Mouse (Mus musculus) intestine, postnatal 0 days (tissue): ENCODE data around the gene Olfr1265. TPM values are rescaled to one million over a fixed set of nuclear protein-coding genes. Genes with fewer than 3 reads are reported as not detected.

Source experiments
- ATAC-seq: fragments of 200-750 bp; cut with Nextera tagmentation; 2 replicates; pipeline ENCODE4 v1.8.0; 2017; ENCODE audit warnings: mild to moderate bottlenecking, moderate TSS enrichment, moderate library complexity
- H3K27ac ChIP-seq: fragments of 300-500 bp; sonication (generic); 2 replicates; pipeline ENCODE4 v1.5.1; 2014; ENCODE audit warnings: mild to moderate bottlenecking, low read depth, low read length, moderate library complexity
- H3K27me3 ChIP-seq: fragments of 300-500 bp; sonication (generic); replicated peaks from 2 replicates; pipeline ENCODE4 v1.6.1; 2014; ENCODE audit warnings: low read length, mixed read lengths; ENCODE audit not compliant: control insufficient read depth, insufficient read depth
- H3K36me3 ChIP-seq: fragments of 300-500 bp; sonication (generic); 2 replicates; pipeline ENCODE4 v1.6.1; 2014; ENCODE audit warnings: mild to moderate bottlenecking, moderate library complexity; ENCODE audit not compliant: control insufficient read depth, insufficient read depth
- H3K4me1 ChIP-seq: fragments of 300-500 bp; sonication (generic); replicated peaks from 2 replicates; pipeline ENCODE4 v1.6.1; 2014; ENCODE audit warnings: antibody characterized with exemption, low read length, mixed read lengths; ENCODE audit not compliant: control insufficient read depth, insufficient read depth
- H3K4me2 ChIP-seq: fragments of 300-500 bp; sonication (generic); replicated peaks from 2 replicates; pipeline ENCODE4 v1.6.1; 2014; ENCODE audit warnings: low read depth, mild to moderate bottlenecking, moderate library complexity
- H3K4me3 ChIP-seq: fragments of 300-500 bp; sonication (generic); 2 replicates; pipeline ENCODE4 v1.5.1; 2014; ENCODE audit warnings: low read depth, low read length
- H3K9ac ChIP-seq: fragments of 300-500 bp; sonication (generic); 2 replicates; pipeline ENCODE4 v1.6.1; 2014; ENCODE audit warnings: mild to moderate bottlenecking, low read depth, low read length
- H3K9me3 ChIP-seq: fragments of 300-500 bp; sonication (generic); 2 replicates; pipeline ENCODE4 v1.6.1; 2016; ENCODE audit warnings: mixed run types; ENCODE audit not compliant: control insufficient read depth
- CTCF ChIP-seq: sonication (generic); IDR thresholded peaks from 2 replicates; pipeline ENCODE4 v1.5.1; 2016; ENCODE audit warnings: low read depth, mild to moderate bottlenecking, control low read depth, antibody characterized with exemption, moderate library complexity
- WGBS: fragments of 180-500 bp; shearing (Covaris S2); extraction: QIAGEN DNeasy Blood & Tissue Kit; methylation state at CpG from one replicate; pipeline ENCODE4 v1.1.7; 2014; 5-methylcytosine and 5-hydroxymethylcytosine counted together
- polyA plus RNA-seq: library from polyadenylated mRNA; unstranded; fragments of >200 nt; fragmentation: Nextera tagmentation; extraction: Ambion mirVana; gene quantifications from 2 replicates; pipeline ENCODE4 v1.2.1, GENCODE M21; 2015

Gene Olfr1265
- not detected in 2 replicates for polyA plus RNA-seq

- no peaks in the 10 kb centered on the region for H3K36me3 ChIP-seq
- no peak within 1 kb of the TSS for H3K4me2 ChIP-seq
- H3K9ac ChIP-seq = no peak within 1 kb of the TSS
- no peaks in the 10 kb centered on the region for H3K4me1 ChIP-seq
- TF ChIP-seq CTCF = no peak
- ATAC-seq = no peak
- H3K27ac ChIP-seq = no peak within 1 kb of the TSS
- no peaks in the 10 kb centered on the region for H3K27me3 ChIP-seq
- H3K4me3 ChIP-seq = no peak within 1 kb of the TSS
- no peaks in the 10 kb centered on the region for H3K9me3 ChIP-seq
Observed at GRCm38 (mm10) chr2:90035037-90035436, at the start of gene Olfr1265. Olfr1265 (plus strand) TSS chr2:90035337.

- Histone ChIP-seq H3K9me3 (no peaks in the 10 kb centered on the region), H3K9ac (no peak within 1 kb of the TSS), H3K4me1 (no peaks in the 10 kb centered on the region), H3K27me3 (no peaks in the 10 kb centered on the region), H3K4me2 (no peak within 1 kb of the TSS), H3K27ac (no peak within 1 kb of the TSS), H3K4me3 (no peak within 1 kb of the TSS), H3K36me3 (no peaks in the 10 kb centered on the region)
- no peak for TF ChIP-seq CTCF
- ATAC-seq = no peak
Observed at GRCm38 (mm10) chr2:89990921-89991320, 44.2 kb upstream of the Olfr1265 start, which contains the start of gene Olfr1261. Olfr1261 (plus strand) TSS chr2:89991221.

GRCm38 (mm10) chr2:89999845-90000244 is 35.3 kb upstream of the Olfr1265 start, which contains the start of gene Olfr1262:
Olfr1262 (plus strand) TSS chr2:90000145.
- ATAC-seq = no peak
- no peaks in the 10 kb centered on the region for H3K4me1 ChIP-seq

DNA sequence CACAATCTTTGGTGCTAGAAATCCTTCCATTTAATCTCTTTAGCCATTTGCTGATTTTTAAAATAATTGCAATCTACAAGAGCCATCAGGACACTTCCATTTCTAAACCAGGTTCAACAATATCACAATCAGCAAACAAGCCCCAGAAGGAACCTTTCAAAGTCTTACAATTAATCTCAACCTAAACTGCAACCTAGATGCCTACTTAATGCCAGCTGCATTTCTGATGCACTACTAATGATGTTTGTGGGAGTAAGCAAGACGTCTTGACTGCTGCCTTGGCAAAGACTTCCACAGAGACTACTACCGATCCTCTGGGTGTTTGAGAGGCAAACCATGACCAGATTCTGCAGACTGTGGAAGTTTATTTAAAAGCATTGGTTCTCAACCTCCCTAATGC is 23.3 kb upstream of the Olfr1265 start, which contains the start of gene Olfr1263:
Olfr1263 (plus strand) TSS at position 301 of the 400 bp plus-strand sequence.
- Histone ChIP-seq H3K27me3 (no peaks in the 10 kb centered on the region), H3K36me3 (no peaks in the 10 kb centered on the region), H3K9me3 (no peaks in the 10 kb centered on the region), H3K4me3 (no peak within 1 kb of the TSS), H3K9ac (no peak within 1 kb of the TSS), H3K4me2 (no peak within 1 kb of the TSS), H3K27ac (no peak within 1 kb of the TSS), H3K4me1 (no peaks in the 10 kb centered on the region)
- ATAC-seq = no peak
- no peak for TF ChIP-seq CTCF
- 77% methylated on average over 2 of the region's 2 CpGs for WGBS

More at GRCm38 (mm10) chr2:89999845-90000244, 35.3 kb upstream of the Olfr1265 start, which contains the start of gene Olfr1262:
- Histone ChIP-seq H3K27ac (no peak within 1 kb of the TSS), H3K9ac (no peak within 1 kb of the TSS), H3K27me3 (no peaks in the 10 kb centered on the region), H3K36me3 (no peaks in the 10 kb centered on the region), H3K4me3 (no peak within 1 kb of the TSS), H3K4me2 (no peak within 1 kb of the TSS), H3K9me3 (no peaks in the 10 kb centered on the region)
- no peak for TF ChIP-seq CTCF

DNA sequence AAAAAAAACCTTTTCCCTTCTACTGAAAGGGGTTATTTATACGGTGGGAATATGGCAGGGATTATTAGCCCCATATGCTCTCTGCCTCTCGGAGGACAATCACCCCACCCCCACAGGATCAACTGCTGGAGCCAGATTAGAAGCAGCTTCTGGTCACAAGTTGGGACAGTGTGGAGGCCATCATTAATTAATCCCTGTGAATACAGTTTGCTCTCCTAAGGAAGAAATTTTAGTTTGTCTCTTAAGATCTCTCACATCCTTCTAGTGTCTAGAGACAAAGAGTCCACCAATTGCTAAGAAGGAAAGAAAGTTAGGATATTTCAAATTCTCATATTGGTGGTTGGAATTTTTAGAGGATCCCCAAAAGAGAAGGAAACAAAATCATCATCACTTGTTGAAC is 9.7 kb upstream of the Olfr1265 start, which contains the start of gene Olfr1264:
Olfr1264 (minus strand) TSS at position 101 of the 400 bp plus-strand sequence.
- H3K9me3 ChIP-seq = no peaks in the 10 kb centered on the region
- H3K4me1 ChIP-seq = no peaks in the 10 kb centered on the region
- H3K27me3 ChIP-seq = no peaks in the 10 kb centered on the region
- no peaks in the 10 kb centered on the region for H3K36me3 ChIP-seq
- WGBS = 80% methylated on average over 2 of the region's 2 CpGs
- no peak for ATAC-seq
- no peak within 1 kb of the TSS for H3K4me3 ChIP-seq
- no peak within 1 kb of the TSS for H3K4me2 ChIP-seq
- no peak within 1 kb of the TSS for H3K9ac ChIP-seq
- no peak within 1 kb of the TSS for H3K27ac ChIP-seq
- no peak for TF ChIP-seq CTCF

- H3K9me3 ChIP-seq = no peaks in the 10 kb centered on the region
- H3K27me3 ChIP-seq = no peaks in the 10 kb centered on the region
- H3K27ac ChIP-seq = no peak within 1 kb of the TSS
- no peaks in the 10 kb centered on the region for H3K4me1 ChIP-seq
- TF ChIP-seq CTCF = no peak
- H3K36me3 ChIP-seq = no peaks in the 10 kb centered on the region
- no peak within 1 kb of the TSS for H3K4me2 ChIP-seq
- ATAC-seq = no peak
- H3K4me3 ChIP-seq = no peak within 1 kb of the TSS
- no peak within 1 kb of the TSS for H3K9ac ChIP-seq
Observed at GRCm38 (mm10) chr2:90063494-90063893, 28.4 kb downstream of the Olfr1265 start, which contains the start of gene Olfr140. Olfr140 (minus strand) TSS chr2:90063594.

GRCm38 (mm10) chr2:90070065-90070464 is 34.9 kb downstream of the Olfr1265 start:
- H3K9ac ChIP-seq = no peak overlapping the region
- no peak for ATAC-seq
- H3K9me3 ChIP-seq = no peaks in the 10 kb centered on the region
- H3K4me3 ChIP-seq = no peak overlapping the region
- 73% methylated on average over 2 of the region's 2 CpGs for WGBS
- no peak overlapping the region for H3K27ac ChIP-seq
- H3K4me1 ChIP-seq = no peaks in the 10 kb centered on the region
- no peak for TF ChIP-seq CTCF
- H3K4me2 ChIP-seq = no peak overlapping the region
- no peaks in the 10 kb centered on the region for H3K27me3 ChIP-seq
- no peaks in the 10 kb centered on the region for H3K36me3 ChIP-seq

Other genes with a start within 250 kb of the Olfr1265 start
- not detected in 2 replicates for gene Olfr1254, start 241.7 kb upstream of the Olfr1265 start, polyA plus RNA-seq
- not detected in 2 replicates for gene Olfr1255, start 223.3 kb upstream of the Olfr1265 start, polyA plus RNA-seq
- gene Olfr1256, start 193.8 kb upstream of the Olfr1265 start, polyA plus RNA-seq = not detected in 2 replicates
- not detected in 2 replicates for gene Olfr48, start 187.1 kb upstream of the Olfr1265 start, polyA plus RNA-seq
- gene Olfr1257, start 156.9 kb upstream of the Olfr1265 start, polyA plus RNA-seq = not detected in 2 replicates
- gene Olfr1258, start 108.0 kb upstream of the Olfr1265 start, polyA plus RNA-seq = 0.04 and 0.05 TPM in 2 replicates
- gene Olfr1259, start 86.7 kb upstream of the Olfr1265 start, polyA plus RNA-seq = not detected in 2 replicates
- not detected in 2 replicates for gene Olfr1260, start 61.0 kb upstream of the Olfr1265 start, polyA plus RNA-seq
- gene Olfr1261, start 44.1 kb upstream of the Olfr1265 start, polyA plus RNA-seq = not detected in 2 replicates
- not detected in 2 replicates for gene Olfr1262, start 35.2 kb upstream of the Olfr1265 start, polyA plus RNA-seq
- not detected in 2 replicates for gene Olfr1263, start 23.2 kb upstream of the Olfr1265 start, polyA plus RNA-seq
- not detected in 2 replicates for gene Olfr1264, start 9.8 kb upstream of the Olfr1265 start, polyA plus RNA-seq
- not detected in 2 replicates for gene Olfr140, start 28.3 kb downstream of the Olfr1265 start, polyA plus RNA-seq
- gene Olfr1269, start 86.1 kb downstream of the Olfr1265 start, polyA plus RNA-seq = not detected in 2 replicates
- gene Olfr32, start 107.0 kb downstream of the Olfr1265 start, polyA plus RNA-seq = not detected in 2 replicates
- gene Olfr1270, start 117.8 kb downstream of the Olfr1265 start, polyA plus RNA-seq = not detected in 2 replicates
- gene Olfr1506, start 189.2 kb downstream of the Olfr1265 start, polyA plus RNA-seq = not detected in 2 replicates
- gene Olfr142, start 222.3 kb downstream of the Olfr1265 start, polyA plus RNA-seq = not detected in 2 replicates
- not detected in 2 replicates for gene Olfr1271, start 235.7 kb downstream of the Olfr1265 start, polyA plus RNA-seq